Mouse (Mus musculus) testis, postnatal 14 days (tissue): ENCODE measurements around the gene Olfr313.
"Not testable (repeated sequence)": the region's sequence is repeated elsewhere in the genome, so short reads cannot be mapped to it uniquely, and the experiment has no call there.

Source experiments
- DNase-seq: peaks from one replicate; pipeline ENCODE4 v3.0.0; 2021; ENCODE audit warnings: low spot score

Gene Olfr313

DNA sequence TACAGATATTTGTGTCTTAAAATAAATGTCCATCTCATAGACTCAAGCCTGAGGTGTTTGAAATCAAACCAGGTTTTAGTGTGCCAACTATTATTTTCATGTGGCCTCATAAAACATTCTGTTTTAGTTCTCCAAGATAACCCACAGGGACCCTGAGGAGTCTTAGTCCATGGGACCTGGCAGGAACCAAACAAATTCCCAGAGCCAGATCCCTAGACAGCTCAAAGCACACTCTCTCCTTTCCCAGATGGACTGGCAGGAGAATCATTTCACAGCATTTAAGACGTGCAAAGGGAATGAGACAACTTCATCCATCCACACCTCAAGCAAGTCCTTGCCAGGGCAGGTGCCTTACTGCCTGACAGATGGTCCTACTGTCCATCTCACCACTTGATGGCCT lies at the start of gene Olfr313:
Gene Olfr313, plus strand, starts transcription at position 301 of the 400 bp plus-strand sequence.
- not testable (repeated sequence) for DNase-seq

DNA sequence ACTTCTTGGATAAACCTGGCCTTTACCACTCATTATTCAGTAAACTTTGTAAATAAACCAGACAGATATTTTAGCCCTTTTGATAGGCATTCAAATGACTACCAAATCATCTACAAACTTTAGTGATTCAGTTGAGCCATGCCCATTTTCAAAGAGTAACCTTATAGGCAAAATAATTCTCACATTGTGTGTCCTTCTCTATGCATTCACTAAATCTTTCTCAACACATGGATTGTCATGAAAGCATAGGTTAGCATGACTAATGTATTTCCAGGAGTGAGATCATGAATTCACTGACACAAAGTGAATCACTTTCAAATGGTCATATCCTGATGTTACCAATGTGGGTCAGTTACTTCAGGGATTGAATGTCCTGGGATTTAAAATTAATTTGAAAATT lies 41.9 kb upstream of the Olfr313 start, which contains the start of gene Olfr315:
Gene Olfr315, plus strand, starts transcription at position 301 of the 400 bp plus-strand sequence.
- no peak for DNase-seq

DNA sequence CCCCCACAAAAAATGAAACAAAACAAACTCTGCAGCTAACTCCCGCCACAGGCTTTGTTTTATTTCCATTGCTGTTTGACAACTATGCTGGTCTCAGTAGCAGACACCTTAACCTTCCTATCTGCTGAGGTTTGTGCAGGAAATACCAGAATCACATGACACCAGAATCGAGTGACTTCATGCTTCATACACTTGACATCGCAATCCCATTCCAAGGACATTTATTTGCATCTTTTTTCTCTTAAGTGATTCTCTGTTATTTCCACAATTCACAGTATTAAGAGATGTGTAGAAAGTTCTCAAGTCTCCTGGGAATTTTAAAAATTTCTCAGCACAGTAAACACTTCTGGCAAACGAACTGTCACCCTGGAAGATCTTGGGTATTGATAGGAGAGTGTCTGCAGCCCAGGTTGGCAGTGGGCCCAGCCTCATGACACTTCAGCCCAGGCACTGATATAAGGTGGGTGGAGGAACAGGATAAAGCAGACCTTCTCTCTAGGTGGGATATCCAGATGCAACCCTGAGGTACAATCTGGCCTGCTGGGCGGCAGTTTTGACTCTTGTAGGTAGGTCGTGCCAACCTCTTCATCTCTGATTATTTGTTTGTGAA lies 32.2 kb upstream of the Olfr313 start, which contains the start of gene Olfr314:
Gene Olfr314, plus strand, starts transcription at position 473 of the 610 bp plus-strand sequence.
- no peak for DNase-seq

DNA sequence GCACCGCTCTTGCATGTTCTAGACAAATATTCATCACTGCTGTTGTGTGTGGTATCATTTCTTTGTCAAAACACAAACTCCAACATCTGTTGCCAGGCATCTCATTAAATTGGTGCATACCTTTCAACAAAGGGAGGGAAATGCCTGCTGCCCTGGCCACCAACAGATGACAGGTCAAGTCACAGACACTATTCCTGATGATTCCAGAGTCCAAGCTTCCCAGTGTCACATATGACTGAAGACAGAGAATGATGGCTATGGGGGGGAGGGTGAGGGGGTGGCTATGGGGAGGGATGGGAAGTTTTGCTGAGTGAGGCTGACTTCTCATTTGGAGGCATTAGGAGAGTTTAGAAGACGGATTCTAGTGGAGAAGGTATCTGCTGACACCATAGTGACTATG lies 30.6 kb upstream of the Olfr313 start:
- no peak for DNase-seq

DNA sequence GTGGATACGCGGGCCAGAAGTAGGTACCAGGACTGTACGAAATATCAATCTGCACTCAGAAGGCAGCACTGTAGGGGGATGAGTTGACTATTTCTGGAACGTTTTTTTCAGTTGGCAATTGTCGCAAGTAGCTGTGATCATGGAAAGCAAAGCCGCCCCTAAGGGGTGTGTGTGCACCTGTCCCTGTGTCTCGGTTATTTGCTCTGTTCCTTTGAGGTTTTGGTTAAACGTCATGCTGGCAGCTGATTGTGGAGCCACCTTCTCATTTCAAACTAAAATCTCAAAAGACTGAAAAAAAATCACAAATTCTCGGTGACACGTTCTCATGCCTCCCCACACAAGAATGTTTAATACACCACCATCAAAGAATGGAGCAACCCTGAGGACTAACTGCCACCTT lies 27.1 kb upstream of the Olfr313 start:
- no peak for DNase-seq

DNA sequence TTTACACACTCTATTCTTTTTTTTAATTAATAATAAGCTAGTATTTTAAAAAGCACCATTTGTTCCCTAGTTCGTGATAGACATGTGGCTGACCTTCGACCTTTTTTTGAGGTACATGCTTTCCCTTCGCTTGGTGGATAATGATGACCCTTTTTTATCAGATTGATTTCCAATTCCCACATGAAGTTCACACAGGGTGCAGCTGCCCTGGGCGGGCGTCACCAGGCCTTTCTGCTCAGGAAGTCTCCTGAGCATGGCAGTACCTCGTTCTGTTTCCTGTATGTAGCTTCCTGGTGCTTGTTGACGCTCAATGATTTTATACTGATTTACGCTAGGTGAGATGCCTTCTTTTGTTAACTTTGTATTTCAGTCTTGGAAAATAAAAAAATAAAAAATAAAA lies 26.5 kb upstream of the Olfr313 start:
- DNase-seq = no peak

DNA sequence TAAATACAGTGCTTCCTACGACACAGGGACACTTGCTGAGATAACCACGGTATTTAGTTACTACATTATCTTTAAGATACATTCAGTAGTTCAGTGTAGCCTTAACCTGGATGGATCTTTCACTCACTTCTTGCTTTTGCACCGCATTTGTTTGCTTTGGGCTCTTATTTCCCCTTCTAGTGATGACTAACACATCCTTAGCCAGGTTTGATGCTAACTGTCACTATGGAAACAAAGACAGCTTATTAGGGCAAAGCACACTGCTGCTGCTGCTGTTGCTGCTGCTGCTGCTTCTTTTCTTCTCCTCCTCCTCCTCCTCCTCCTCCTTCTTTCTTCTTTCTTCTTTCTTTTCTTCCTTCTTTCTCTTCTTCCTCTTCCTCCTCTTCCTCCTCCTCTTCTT lies 25.3 kb upstream of the Olfr313 start:
- no peak for DNase-seq

DNA sequence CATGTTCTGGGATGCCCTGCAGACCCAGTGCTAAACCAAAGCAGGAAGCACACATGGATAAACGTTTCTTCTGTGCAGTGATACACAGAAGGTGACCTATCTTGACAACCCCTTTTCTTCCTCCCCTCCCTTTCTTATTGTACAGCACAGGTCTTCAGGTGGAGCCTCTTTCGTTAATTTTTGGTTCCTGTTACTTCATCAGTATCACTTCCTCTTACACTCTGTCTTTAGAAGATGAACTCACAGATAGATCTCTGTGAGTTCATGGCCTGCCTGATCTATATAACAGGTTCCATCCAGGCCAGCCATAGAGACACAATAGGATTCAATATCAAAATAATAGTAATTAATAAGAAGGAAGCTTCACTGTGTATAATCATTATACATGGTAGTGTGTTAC lies 24.7 kb upstream of the Olfr313 start:
- DNase-seq = no peak

DNA sequence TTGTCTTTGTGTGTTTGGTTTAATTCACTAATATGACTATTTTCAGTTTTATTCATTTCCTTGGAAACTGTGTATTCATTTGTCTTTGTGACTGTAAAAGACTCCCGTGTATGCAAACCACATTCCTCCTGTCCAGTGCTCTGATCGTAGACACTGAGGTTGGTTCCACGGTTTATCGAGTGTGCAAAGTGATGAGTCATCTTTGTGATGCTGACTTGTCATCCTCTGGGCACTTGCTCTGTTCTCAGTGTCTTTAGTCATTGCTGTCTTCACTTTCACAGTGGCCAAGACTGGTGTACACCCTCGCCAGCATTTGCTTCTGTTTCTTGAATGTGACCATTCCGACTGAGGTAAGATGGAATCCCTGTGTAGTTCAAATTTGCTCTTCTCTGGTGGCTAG lies 24.2 kb upstream of the Olfr313 start:
- DNase-seq = no peak

DNA sequence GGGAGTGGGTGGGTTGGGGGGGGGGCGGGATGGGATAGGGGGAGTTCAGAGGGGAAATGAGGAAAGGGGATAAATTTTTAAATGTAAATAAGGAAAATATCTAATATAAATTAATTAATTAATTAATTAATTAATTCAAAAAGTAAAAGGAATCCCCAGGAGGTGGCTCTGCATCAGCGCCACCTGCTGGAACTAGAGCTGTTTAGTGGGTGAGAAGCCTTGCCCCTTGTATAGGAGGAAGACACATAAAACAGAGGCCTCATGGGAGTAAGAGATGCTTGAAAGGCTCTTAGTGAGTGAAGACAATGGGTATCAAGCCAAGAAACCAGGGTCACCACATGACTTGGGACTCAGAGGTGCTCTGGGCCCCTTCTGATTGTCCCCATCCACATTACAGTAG lies 18.9 kb upstream of the Olfr313 start:
- DNase-seq = no peak

DNA sequence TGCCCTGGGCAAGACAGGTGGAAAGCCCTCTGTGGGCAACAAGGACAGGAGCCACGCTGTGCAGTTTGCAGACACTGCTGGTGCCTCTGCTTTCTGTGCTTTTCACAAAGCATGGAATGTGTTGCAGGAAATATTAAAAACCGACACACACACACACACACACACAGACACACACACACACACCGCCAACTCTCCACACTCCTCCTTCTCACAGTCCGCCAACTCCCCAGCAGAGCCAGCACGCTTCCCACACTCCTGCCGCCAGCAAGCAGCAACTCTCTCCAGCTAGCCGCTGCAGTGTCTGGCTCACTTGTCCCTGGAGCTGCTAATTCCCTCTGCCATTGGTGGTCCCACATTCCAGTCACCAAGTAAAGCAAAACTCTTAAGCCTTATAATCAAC lies 17.9 kb upstream of the Olfr313 start:
- DNase-seq = no peak

DNA sequence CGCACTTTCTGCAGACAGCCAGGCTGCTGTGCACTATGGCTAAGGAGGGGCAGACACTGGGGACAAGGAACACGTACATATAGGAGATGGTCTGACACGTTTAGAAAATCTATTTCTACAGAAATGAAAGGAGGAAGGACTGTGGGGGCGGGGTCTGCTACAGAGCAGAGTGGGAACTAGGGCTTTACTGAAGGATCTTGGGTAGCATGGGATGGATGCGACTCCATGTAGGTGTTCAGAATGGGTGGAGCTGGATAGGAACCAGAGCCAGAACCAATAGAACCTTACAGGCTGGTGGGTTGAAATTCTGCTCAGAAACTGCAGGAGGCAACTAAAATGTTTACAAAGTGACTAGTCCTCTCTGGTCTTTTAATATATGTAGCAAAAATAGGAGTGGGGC lies 15.1 kb upstream of the Olfr313 start:
- DNase-seq = no peak

DNA sequence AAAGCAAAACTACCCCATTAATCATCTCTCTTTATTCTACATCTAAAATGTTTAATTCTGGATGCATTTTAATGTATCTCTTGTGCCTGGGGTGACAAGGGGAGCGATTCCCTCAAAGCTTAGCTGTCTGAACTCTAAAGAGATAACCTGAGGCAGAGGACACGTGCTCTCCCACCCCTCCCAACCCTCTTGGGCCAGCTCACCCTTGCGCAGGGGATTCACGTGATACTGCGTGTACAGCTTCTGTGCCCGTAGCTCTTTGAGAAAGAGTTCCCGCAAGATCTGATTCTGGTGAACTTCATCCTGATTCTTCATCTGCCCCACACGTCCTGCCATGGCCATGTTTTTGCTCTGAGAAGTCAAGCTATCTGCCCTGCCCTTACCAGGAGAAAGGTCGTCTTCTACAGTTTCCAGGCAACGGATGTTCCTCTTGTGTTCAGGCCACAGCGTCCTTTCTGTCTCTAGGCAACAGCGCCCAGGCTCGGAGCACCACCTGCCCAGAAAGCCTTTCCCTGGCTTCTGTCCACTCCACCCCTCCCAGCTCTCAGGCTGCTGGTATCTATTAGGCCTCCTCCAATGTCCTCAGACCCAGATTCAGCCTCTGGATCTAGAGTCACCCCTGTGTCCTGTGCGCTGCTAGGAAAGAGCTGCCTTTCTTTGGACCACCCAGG lies 13.1 kb upstream of the Olfr313 start, which contains the start of gene Fam183b:
Gene Fam183b, minus strand, starts transcription at position 403 of the 671 bp plus-strand sequence.
- no peak for DNase-seq

DNA sequence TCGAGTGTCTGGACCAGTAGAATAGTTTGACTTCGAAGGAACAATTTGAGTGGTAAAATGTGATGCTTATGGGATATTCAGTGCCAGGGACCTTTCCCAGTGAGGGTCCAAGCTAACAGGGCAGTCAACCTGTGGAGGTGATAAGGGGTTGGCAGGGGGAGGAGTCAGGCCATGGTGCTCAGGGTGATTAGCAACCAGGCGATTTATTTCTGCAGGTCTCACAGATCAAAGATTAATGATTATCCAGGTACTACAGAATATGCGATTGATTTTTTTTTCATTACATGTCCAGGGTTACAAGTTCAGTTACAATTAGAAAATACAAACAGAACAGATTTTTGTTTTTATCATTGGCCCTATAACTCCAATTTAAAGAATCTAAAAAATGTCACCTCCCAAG lies 10.9 kb upstream of the Olfr313 start:
- no peak for DNase-seq

DNA sequence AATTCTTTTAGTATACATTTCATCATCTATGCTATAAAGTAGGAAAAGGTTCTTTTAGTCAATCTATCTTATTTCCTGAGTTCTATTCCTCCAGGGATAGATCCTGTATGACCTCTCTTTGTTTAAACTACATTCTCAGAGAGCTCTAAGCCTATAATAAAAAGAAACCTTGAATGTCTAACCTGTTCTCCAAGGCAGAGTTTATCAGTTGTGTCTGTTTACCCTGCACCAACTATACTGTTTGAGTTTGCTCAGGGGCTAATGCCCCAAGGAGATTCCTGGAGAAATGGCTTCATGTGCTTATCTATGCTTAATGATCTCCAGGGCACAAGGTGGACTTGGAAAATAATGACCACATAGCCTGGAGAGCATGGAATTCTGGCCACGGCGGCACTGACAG lies 10.4 kb upstream of the Olfr313 start:
- no peak for DNase-seq

DNA sequence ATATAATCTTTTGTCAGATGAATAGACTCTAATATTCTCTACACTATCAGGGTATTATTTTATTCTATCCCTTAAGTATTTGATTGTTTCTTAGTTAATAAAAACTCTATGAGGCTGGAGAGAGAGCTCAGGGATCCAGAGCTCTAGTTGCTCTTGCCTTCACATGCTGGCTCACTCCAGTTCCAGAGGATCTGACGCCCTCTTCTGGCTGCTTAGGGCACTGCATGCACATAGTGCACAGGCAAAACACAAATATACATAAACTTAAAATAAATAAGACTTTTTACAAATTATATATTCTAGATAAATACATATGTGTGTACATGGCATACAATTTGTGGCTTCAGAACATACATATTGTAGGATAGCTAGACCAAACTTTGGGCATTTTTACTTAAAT lies 2.8 kb upstream of the Olfr313 start:
- no peak for DNase-seq

DNA sequence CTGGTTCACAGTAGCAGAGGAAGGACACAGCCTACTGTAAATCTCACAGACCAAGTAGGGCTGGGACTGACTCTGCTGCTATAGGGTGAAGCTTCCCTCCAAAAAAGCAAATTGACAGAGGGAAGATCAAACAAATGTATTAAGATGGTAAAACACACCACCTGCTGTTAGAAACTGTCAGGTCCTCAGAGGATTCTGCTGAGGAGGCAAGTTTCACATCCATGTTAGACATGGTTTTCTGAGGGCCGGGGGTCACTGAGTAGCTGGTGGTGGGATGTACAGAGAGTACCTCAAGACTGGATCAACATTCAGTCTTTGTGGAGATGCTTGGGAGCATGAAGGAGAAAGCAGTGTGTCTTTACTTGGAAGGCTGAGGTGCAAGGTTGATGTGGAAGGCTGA lies 876 bp downstream of the Olfr313 start:
- DNase-seq = no peak

DNA sequence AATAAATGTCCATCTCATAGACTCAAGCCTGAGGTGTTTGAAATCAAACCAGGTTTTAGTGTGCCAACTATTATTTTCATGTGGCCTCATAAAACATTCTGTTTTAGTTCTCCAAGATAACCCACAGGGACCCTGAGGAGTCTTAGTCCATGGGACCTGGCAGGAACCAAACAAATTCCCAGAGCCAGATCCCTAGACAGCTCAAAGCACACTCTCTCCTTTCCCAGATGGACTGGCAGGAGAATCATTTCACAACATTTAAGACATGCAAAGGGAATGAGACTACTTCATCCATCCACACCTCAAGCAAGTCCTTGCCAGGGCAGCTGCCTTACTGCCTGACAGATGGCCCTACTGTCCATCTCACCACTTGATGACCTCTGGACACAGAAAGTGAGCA lies 14.1 kb downstream of the Olfr313 start, which contains the start of gene Olfr312:
Gene Olfr312, plus strand, starts transcription at position 301 of the 400 bp plus-strand sequence.
- DNase-seq = not testable (repeated sequence)

DNA sequence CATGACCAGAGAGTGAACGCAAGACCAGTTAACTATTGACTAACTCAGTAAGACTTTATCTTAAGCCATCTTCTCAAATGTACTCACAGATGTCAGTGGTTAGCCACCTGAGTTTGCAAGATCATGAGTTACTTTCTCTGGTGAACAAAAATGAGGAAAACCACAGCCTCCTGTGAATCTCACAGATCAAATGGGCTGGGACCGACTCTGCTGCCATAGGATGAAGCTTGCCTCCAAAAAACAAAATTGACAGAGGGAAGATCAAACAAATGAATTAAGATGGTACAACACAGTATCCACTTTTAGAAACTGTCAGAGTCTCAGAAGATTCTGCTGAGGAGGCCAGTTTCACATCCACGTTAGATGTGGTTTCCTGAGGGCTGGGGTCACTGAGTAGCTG lies 15.0 kb downstream of the Olfr313 start:
- DNase-seq = no peak

DNA sequence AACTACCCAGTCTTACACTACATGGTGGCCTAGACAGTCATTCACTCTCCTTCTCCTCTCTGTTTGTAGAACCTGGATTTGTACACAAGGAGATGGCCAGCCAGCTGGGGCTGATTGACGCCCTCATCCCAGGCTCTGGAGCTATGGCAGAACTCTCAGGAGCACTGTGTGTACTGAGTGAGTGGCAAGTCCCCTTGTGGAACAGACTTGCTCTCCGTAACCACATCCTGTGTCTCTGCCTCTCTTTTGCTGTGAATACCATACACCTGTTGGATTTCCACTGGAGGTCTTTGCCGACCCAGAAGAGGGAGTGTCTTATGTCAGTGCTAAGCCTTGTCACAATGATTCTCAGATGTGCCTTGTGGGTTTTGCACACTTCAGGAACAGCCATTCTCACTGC lies 17.7 kb downstream of the Olfr313 start:
- DNase-seq = not testable (repeated sequence)

DNA sequence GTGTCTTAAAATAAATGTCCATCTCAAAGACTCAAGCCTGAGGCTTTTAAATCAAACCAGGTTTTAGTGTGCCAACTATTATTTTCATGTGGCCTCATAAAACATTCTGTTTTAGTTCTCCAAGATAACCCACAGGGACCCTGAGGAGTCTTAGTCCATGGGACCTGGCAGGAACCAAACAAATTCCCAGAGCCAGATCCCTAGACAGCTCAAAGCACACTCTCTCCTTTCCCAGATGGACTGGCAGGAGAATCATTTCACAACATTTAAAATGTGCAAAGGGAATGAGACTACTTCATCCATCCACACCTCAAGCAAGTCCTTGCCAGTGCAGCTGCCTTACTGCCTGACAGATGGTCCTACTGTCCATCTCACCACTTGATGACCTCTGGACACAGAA lies 24.2 kb downstream of the Olfr313 start, which contains the start of gene Olfr311:
Gene Olfr311, plus strand, starts transcription at position 301 of the 400 bp plus-strand sequence.
- DNase-seq = not testable (repeated sequence)

DNA sequence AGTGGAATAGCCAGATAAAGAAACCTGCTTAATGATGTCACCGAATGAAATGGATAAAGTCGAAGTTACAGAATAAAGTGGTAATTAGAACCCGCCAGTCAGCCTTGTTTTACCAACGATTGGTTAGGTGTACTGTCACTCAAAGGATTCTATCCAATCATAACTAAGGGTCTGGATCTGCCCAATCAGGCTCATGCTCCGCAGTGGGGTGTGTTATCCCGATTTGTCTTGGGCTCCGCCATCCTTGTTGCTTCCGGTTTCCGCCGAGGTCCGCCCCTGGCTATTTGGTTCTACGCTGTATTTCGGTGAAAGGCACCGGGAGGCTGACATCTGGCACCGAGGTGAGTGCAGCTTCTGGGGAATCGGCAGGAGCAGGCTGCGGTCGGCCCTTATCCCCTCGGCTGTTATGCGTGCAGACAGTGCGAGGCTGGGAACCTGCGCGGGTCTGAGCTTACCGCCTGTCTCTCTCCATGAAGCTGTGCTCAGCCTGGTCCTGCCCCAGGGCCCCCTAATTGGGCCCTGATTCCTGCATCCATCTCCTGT lies 32.2 kb downstream of the Olfr313 start, which contains the start of gene Gm12258:
Gene Gm12258, plus strand, starts transcription at position 240 of the 543 bp plus-strand sequence.
- peak; percentile 91 for DNase-seq

DNA sequence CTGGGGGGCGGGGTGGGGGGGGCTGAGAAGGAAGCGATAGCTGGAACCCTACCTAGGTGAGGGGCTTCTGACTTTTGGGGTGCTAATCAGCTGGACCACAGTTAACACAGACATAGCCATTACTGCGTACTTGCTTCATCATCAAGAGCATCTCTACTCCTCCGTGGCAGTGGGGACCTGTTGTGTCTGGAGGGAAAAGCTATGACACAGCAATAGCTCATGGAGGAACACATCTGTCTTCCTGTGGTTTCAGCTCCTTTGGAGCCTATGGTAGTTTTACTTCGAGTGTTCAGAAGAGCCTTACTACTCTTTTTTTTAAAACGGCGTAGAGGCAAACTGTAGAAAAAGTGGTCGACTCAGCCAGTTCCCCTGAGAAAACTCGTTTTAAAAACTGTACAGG lies 32.8 kb downstream of the Olfr313 start:
- DNase-seq = no peak
